Mouse (Mus musculus): Measurements from ENCODE around the gene Srpk1.

GRCm38 (mm10) chr17:28572521-28572920 lies 50.0 kb downstream of the Srpk1 start:
- TF ChIP-seq POLR2A (IDR thresholded peaks at IDR 0.05; ENCODE audit: control insufficient read depth, low read depth, low read length) (no peak), CTCF (IDR thresholded peaks at IDR 0.05; ENCODE audit: control insufficient read depth, insufficient read depth, insufficient replicate concordance, low read depth, low read length) (no peak)

Measured in testis, adult 2 months (tissue).